Mouse (Mus musculus) embryonic facial prominence, embryonic 12.5 days (tissue): Measurements from ENCODE around the gene Spag7. TPM values are rescaled to one million over a fixed set of nuclear protein-coding genes. Genes with fewer than 3 reads are reported as not detected.
A peak's percentile ranks its signal among the peaks of the same experiment; 100 is the strongest.

Source experiments
- ATAC-seq: fragments of 200-750 bp; cut with Nextera tagmentation; 2 replicates; pipeline ENCODE4 v1.8.0; 2017; ENCODE audit not compliant: insufficient number of reproducible peaks, insufficient read depth, low FRiP score, low TSS enrichment
- H3K27ac ChIP-seq: fragments of 300-500 bp; sonication (generic); 2 replicates; pipeline ENCODE4 v1.5.1; 2016; ENCODE audit warnings: mild to moderate bottlenecking
- H3K27me3 ChIP-seq: fragments of 300-500 bp; sonication (generic); 2 replicates; pipeline ENCODE4 v1.6.1; 2016; ENCODE audit warnings: mild to moderate bottlenecking, moderate library complexity
- H3K36me3 ChIP-seq: fragments of 300-500 bp; sonication (generic); 2 replicates; pipeline ENCODE4 v1.6.1; 2016; ENCODE audit warnings: mild to moderate bottlenecking
- H3K4me1 ChIP-seq: fragments of 300-500 bp; sonication (generic); 2 replicates; pipeline ENCODE4 v1.6.1; 2016
- H3K4me2 ChIP-seq: fragments of 300-500 bp; sonication (generic); replicated peaks from 2 replicates; pipeline ENCODE4 v1.6.1; 2016; ENCODE audit warnings: mild to moderate bottlenecking, moderate library complexity
- H3K4me3 ChIP-seq: fragments of 300-500 bp; sonication (generic); 2 replicates; pipeline ENCODE4 v1.5.1; 2016; ENCODE audit warnings: mild to moderate bottlenecking
- H3K9ac ChIP-seq: fragments of 300-500 bp; sonication (generic); 2 replicates; pipeline ENCODE4 v1.6.1; 2016; ENCODE audit warnings: mild to moderate bottlenecking, moderate library complexity
- H3K9me3 ChIP-seq: fragments of 300-500 bp; sonication (generic); 2 replicates; pipeline ENCODE4 v1.6.1; 2016; ENCODE audit warnings: mild to moderate bottlenecking, moderate library complexity
- WGBS: fragments of 180-500 bp; shearing (Covaris S2); methylation state at CpG from one replicate; pipeline ENCODE4 v1.1.7; 2016; 5-methylcytosine and 5-hydroxymethylcytosine counted together
- polyA plus RNA-seq: library from polyadenylated mRNA; unstranded; fragments of >200 nt; fragmentation: Nextera tagmentation; extraction: Ambion mirVana; gene quantifications from 2 replicates; pipeline ENCODE4 v1.2.1, GENCODE M21; 2016

The Spag7 gene
- polyA plus RNA-seq, 1 experiment from 2014 or later: 143 TPM

DNA sequence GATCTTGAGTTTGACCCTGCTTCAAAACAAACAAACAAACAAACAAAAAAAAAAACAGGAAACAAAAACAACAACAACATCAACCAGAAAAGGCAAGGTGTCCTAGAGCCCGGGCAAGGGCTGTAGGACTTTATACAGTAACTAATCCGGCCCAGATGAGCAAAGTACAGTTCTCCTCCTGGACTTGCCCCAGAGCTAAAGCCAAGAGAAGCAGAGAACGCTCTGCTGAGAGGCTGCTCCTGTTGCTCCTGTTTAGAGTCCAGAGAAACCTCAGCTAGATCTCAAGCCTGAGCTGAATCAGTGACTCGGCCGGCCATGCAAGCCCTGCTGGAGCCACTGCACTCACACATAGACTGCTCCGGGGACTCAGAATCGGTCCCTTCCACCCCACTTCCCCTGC is 39.1 kb downstream of the Spag7 start:
- Histone ChIP-seq H3K9ac (no peak overlapping the region), H3K4me1 (no peaks in the 10 kb centered on the region), H3K9me3 (no peaks in the 10 kb centered on the region), H3K36me3 (no peaks in the 10 kb centered on the region), H3K4me2 (no peak overlapping the region), H3K27me3 (no peaks in the 10 kb centered on the region), H3K27ac (no peak overlapping the region), H3K4me3 (no peak overlapping the region)
- ATAC-seq: no peak
- 73% methylated on average over 7 of the region's 7 CpGs for WGBS

DNA sequence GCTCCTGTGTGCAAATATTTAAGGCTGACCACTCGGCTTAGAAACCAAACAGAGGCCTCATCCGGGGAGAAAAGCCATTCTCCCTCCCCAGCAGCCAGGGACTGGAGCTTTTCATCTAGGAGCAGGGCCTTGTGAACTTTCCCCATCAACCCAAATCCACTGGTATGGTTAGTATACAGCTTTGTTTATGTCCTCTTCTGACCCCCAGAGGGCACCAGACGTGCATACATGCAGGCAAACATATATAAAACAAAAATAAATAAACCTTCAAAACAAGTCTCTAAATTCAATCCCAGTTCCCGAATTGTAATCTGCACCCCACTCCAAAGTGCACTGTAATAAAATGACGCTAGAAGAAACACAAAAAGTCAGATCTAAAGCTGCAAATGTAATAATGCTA is 39.7 kb downstream of the Spag7 start:
- Histone ChIP-seq H3K9ac (no peak overlapping the region), H3K4me1 (no peaks in the 10 kb centered on the region), H3K4me3 (no peak overlapping the region), H3K4me2 (no peak overlapping the region), H3K27me3 (no peaks in the 10 kb centered on the region), H3K9me3 (no peaks in the 10 kb centered on the region), H3K27ac (no peak overlapping the region), H3K36me3 (no peaks in the 10 kb centered on the region)
- 60% methylated on average over 5 of the region's 5 CpGs for WGBS
- no peak for ATAC-seq

DNA sequence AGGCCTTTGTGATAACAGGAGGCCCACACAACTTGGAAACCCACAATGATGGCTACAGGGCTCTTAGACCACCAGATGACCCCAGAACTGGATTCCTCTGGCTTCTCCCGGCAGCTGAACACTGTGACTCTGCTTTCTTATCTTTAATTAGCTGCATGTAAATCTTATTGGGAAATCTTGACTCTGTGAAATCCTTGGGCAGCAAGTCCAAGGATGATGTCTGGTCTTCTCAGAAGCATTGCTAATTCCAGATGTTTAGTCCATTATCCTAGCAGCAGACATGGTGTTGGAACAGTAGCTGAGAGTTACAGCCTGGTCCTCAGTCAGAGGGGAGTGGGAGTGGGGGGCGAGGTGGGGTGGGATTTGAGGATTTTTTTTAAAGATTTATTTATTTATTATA is 40.8 kb downstream of the Spag7 start:
- Histone ChIP-seq H3K27me3 (no peaks in the 10 kb centered on the region), H3K4me2 (no peak overlapping the region), H3K4me1 (no peaks in the 10 kb centered on the region), H3K36me3 (no peaks in the 10 kb centered on the region), H3K27ac (no peak overlapping the region), H3K4me3 (no peak overlapping the region), H3K9me3 (no peaks in the 10 kb centered on the region), H3K9ac (no peak overlapping the region)
- ATAC-seq: no peak
- 74% methylated on average over 2 of the region's 2 CpGs for WGBS

DNA sequence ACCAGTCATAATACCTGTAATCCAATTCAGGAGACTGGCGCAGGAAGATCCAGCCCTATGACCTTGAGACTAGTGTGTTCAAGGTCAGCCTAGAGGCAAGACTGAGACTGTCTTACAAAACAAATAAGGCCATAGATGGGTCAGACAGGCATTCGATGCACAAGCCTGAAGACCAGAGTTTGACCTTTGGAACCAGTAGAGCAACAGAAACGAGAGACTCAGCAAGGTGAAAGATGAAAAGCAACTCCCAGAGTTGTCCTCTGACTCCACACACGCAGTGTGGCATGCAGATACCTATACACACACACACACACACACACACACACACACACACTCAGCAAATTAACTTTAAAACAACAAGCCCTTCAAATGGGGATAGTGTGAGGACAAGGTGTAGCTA is 42.3 kb downstream of the Spag7 start:
- H3K9me3 ChIP-seq: no peaks in the 10 kb centered on the region
- H3K4me1 ChIP-seq: no peaks in the 10 kb centered on the region
- no peak overlapping the region for H3K9ac ChIP-seq
- H3K27me3 ChIP-seq: no peaks in the 10 kb centered on the region
- no peak overlapping the region for H3K4me2 ChIP-seq
- no peak overlapping the region for H3K27ac ChIP-seq
- no peak overlapping the region for H3K4me3 ChIP-seq
- no peak for ATAC-seq
- 65% methylated on average over 4 of the region's 4 CpGs for WGBS
- no peaks in the 10 kb centered on the region for H3K36me3 ChIP-seq

DNA sequence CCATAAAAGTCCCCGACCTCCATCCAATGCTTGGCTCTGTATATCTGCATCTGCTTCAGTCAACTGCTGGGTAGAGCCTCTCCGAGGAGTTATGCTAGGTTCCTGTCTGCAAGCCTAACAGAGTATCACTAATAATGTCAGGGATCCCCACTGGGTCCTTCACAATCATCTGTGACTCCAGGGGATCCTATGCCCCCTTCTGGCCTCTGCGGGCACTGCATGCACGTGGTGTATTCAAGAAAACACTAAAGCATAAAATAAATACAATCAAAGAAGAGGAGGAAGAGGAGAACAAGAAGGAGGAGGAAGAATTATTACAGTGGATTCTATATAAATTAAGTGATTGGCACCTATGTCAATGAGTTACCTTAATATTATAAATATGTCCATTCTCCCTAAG is 43.7 kb downstream of the Spag7 start:
- Histone ChIP-seq H3K4me2 (no peak overlapping the region), H3K9ac (no peak overlapping the region), H3K27ac (no peak overlapping the region), H3K36me3 (no peaks in the 10 kb centered on the region), H3K9me3 (no peaks in the 10 kb centered on the region), H3K4me3 (no peak overlapping the region), H3K27me3 (no peaks in the 10 kb centered on the region), H3K4me1 (no peaks in the 10 kb centered on the region)
- ATAC-seq: no peak
- WGBS: 49% methylated on average over 4 of the region's 4 CpGs

DNA sequence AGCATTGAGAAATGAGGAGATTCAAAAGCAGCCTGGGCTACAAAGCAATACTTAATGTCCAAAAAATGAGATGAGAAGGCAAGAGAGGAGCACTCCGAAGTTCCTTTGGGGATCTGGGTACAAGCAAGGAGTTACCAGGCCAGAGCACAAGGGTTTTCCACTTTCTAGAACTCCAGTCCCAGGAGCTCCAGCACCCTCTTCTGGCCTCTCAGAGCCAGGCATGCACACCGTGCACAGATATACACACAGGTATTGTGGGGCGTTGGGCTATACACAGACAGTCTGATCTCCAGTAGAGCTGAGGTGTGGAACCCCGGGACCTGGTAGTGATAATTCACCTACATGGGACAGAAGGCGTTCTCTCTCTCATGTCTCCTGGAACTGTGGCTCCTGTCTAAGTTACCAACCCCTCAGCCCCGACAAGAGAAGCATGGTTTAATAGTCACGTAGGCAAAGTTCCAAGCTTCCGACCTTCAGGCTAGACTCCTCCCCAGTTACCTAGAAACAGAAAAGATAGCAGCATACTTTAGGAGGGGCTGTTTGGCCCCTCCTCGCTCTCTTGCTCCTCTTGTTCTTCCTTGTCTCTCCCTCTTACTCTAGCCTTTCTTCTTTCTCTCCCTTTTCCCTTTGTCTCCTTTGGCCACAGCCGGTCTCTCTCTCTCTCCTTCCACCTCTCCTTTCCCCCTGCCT is 46.0 kb downstream of the Spag7 start:
- Histone ChIP-seq H3K9me3 (no peaks in the 10 kb centered on the region), H3K27me3 (no peaks in the 10 kb centered on the region), H3K36me3 (no peaks in the 10 kb centered on the region), H3K27ac (no peak overlapping the region), H3K4me3 (no peak overlapping the region), H3K9ac (no peak overlapping the region), H3K4me1 (no peaks in the 10 kb centered on the region), H3K4me2 (no peak overlapping the region)
- ATAC-seq: no peak
- 85% methylated on average over 10 of the region's 10 CpGs for WGBS

DNA sequence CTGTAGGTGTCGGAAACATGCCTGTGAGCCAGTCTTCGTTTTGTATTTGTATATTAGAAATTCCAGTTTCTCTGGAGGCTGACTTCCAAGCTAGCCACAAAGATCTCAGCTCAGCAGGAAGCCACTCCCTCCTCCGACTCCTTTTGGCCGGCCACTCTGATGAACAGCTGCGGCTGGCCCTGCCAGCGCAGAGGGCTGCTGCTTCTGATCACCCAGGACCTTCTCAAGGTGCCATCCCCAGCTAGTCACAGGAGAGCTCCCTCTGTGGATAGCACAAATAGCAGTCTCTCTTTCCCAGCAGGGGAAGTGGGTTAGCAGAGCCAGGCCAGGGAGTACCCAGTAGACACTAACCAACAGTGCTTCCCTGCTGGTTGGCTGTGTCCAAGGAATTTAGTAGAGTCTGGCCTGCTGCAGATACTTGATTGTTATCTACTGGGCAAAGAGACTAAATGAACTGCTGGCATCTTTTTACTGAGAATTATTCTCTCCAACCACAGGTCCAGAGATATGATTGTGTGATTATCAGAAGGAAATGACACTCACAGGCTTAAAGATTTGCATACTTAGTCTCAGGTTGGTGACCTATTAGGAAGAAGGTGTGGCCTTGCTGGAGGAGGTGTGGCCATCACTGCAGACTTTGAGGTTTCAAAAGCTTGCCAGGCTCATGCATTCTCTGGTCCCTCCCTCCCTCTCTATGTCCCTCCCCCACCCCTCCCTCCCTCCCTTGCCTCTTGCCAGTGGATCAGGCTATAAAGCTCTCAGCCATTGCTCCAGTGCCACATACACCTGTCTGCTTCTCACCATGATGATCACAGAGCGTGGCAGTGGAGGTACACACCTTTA is 47.0 kb downstream of the Spag7 start:
- Histone ChIP-seq H3K4me2 (no peak overlapping the region), H3K4me1 (no peaks in the 10 kb centered on the region), H3K9ac (no peak overlapping the region), H3K4me3 (no peak overlapping the region), H3K27me3 (no peaks in the 10 kb centered on the region), H3K36me3 (no peaks in the 10 kb centered on the region), H3K9me3 (no peaks in the 10 kb centered on the region), H3K27ac (no peak overlapping the region)
- ATAC-seq: no peak
- WGBS: 50% methylated on average over 7 of the region's 7 CpGs

DNA sequence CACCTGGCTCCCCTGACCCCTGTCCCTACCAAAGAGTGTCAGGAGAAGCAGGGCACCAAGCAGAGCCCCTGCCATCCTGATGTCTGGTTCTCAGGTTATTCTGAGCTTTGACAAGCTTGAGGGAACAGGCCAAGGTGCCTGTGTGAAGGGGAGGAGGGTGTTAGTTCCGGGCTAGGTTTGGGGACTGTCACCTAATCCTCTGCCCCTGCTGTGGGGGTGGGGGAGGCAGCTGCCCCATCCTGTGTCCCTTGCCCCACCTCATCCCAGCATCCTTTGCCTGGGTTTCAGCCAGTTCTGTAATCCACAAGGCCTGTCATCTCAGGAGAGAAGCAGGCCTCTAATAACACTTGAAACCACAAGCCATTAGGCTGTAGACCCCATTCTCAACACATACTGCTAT is 50.1 kb downstream of the Spag7 start, which contains the start of gene Chrne:
Gene Chrne, minus strand, starts transcription at position 116 of the 400 bp plus-strand sequence.
- H3K4me2 ChIP-seq: no peak within 1 kb of the TSS
- H3K27me3 ChIP-seq: peaks cover 12% of the 10 kb centered on the region; the same call in 1 of the 2 replicates
- no peak within 1 kb of the TSS for H3K4me3 ChIP-seq
- H3K9me3 ChIP-seq: no peaks in the 10 kb centered on the region
- no peak within 1 kb of the TSS for H3K9ac ChIP-seq
- 35% methylated on average over 1 of the region's 1 CpGs for WGBS
- peaks cover 15% of the 10 kb centered on the region for H3K4me1 ChIP-seq
- no peaks in the 10 kb centered on the region for H3K36me3 ChIP-seq
- no peak within 1 kb of the TSS for H3K27ac ChIP-seq
- no peak for ATAC-seq

DNA sequence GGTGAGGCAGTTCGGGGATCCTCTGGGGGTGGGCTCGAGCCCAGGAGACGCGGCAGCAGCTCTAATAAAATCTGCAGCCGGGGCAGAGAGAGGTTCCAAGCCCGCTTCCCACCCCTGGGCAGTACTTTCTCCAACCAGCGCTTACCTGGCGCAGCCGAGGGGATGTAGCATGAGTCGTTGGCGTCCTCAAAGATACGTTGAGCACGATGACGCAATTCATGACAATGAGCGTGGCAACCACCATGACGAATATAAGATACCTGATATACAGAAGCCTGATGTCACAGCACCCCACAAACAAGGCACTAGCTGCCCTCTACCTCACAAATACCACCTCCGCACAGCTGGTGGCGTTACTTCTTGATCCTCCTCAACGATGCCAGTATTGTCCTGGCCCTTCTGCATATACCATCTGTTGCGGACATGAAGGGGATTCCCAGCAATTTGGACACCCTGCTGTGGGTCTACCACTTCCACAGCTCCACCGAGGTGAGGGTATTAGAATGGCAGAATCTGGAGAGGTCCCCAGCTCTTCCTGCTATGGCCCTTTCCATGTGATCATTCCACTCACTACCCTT is 53.6 kb downstream of the Spag7 start, which contains the start of gene 4930544D05Rik:
Gene 4930544D05Rik, plus strand, starts transcription at position 333 of the 578 bp plus-strand sequence.
- Histone ChIP-seq H3K4me1 (peaks cover 15% of the 10 kb centered on the region), H3K36me3 (peaks cover 32% of the 10 kb centered on the region), H3K4me3 (peak within 1 kb of the TSS; percentile 28), H3K9me3 (no peaks in the 10 kb centered on the region), H3K27ac (peak within 1 kb of the TSS; percentile 50; the same call in 1 of the 2 replicates), H3K27me3 (peaks cover 12% of the 10 kb centered on the region; the same call in 1 of the 2 replicates), H3K4me2 (peak within 1 kb of the TSS; percentile 62), H3K9ac (peak within 1 kb of the TSS; percentile 43)
- no peak for ATAC-seq
- WGBS: 13% methylated on average over 21 of the region's 21 CpGs

DNA sequence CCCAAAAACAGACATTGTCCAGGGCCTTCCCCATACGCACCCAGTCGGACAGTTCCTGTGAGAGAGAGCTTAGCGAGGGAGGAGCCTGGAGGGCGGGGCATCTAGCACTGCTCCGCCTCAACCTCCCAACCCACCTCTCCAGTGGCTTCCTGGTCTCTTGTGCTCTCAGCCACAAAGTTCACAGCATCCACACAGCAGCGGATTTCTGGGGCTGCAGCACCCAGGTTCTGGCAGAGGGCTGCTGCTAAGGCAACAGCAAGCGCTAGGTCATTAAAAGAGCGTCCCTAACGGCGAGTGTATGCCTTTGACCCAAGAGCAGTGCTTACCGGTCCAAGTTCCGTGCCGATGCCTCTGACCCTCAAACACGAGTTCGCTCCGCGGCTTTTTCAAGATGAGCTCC is 54.1 kb downstream of the Spag7 start:
- Histone ChIP-seq H3K27ac (peak overlapping the region; percentile 50; the same call in 1 of the 2 replicates), H3K4me1 (peaks cover 15% of the 10 kb centered on the region)
- WGBS: 1% methylated on average over 17 of the region's 17 CpGs

More for the DNA sequence above, 54.1 kb downstream of the Spag7 start:
- Histone ChIP-seq H3K9ac (peak overlapping the region; percentile 43), H3K27me3 (peaks cover 12% of the 10 kb centered on the region; the same call in 1 of the 2 replicates), H3K9me3 (no peaks in the 10 kb centered on the region), H3K4me3 (peak overlapping the region; percentile 28), H3K36me3 (peaks cover 37% of the 10 kb centered on the region), H3K4me2 (peak overlapping the region; percentile 62)
- ATAC-seq: peak; percentile 53; the same call in 1 of the 2 replicates
